Mouse (Mus musculus) induced T-regulatory cell, adult 2 months (primary cell): Measurements from ENCODE around the gene Gm8677.
"Not testable (repeated sequence)": the region's sequence is repeated elsewhere in the genome, so short reads cannot be mapped to it uniquely, and the experiment has no call there.

Source experiments
- DNase-seq: peaks from one replicate; pipeline ENCODE4 v3.0.0-alpha.2; 2012; ENCODE audit warnings: low read depth

The Gm8677 gene

DNA sequence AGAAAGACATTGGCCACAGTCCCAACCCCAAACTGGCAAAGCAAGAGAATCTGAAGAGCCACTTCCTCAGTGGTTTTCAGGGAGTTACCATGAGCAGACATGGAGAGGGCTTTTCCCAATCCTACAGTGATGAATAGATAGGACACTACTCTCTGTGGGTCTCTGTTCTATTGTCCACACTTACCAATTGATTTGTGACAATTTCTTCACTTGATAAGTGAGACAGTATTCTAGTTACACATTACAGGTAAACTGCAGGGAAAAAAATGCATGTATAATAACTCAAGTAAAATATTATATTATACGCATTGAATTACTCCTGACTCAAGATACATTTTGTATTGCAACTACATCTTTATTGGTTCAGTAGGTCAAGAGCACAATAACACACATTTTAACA, at the start of gene Gm8677:
Gm8677 (minus strand) TSS at position 101 of the 400 bp plus-strand sequence.
- DNase-seq, result not testable (repeated sequence)

DNA sequence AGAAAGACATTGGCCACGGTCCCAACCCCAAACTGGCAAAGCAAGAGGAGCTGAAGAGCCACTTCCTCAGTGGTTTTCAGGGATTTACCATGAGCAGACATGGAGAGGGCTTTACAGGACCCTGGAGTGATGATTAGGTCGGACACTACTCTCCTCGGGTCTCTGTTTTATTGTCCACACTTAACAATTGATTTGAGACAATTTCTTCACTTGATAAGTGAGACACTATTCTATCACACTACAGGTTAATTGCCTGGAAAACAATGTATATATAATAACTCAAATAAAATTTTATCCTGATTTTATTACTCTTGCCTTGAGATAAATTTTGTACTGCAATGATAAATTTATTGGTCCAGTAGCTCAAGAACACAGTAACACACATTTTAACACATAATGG, 30.6 kb upstream of the Gm8677 start, which contains the start of gene Gm4201:
Gm4201 (minus strand) TSS at position 101 of the 400 bp plus-strand sequence.
- not testable (repeated sequence) for DNase-seq

DNA sequence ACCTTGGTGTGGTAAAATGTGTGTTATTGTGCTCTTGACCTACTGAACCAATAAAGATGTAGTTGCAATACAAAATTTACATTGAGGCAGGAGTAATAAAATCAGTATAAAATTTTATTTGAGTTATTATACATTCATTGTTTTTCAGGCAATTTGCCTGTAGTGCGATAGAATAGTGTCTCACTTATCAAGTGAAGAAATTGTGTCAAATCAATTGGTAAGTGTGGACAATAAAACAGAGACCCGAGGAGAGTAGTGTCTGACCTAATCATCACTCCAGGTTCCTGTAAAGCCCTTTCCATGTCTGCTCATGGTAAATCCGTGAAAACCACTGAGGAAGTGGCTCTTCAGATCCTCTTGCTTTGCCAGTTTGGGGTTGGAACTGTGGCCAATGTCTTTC, 12.0 kb downstream of the Gm8677 start, which contains the start of gene Vmn1r152:
Vmn1r152 (plus strand) TSS at position 301 of the 400 bp plus-strand sequence.
- DNase-seq, result not testable (repeated sequence)

DNA sequence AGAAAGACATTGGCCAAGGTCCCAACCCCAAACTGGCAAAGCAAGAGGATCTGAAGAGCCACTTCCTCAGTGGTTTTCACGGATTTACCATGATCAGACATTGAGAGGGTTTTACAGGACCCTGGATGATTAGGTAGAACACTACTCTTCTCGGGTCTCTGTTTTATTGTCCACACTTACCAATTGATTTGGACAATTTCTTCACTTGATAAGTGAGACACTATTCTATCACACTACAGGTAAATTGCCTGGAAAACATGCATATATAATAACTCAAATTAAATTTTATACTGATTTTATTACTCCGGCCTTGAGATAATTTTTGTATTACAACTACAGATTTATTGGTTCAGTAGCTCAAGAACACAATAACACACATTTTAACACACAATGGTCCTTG, 35.1 kb downstream of the Gm8677 start, which contains the start of gene Vmn1r151:
Vmn1r151 (minus strand) TSS at position 101 of the 400 bp plus-strand sequence.
- DNase-seq, result not testable (repeated sequence)
